Mouse (Mus musculus) liver, embryonic 14.5 days (tissue): ENCODE data around the gene Ldhd.

Experiments
- CTCF ChIP-seq: IDR thresholded peaks from 2 replicates; pipeline ENCODE4 v1.5.1; 2016; ENCODE audit warnings: antibody characterized with exemption, low read depth, control low read depth
- EP300 ChIP-seq: IDR thresholded peaks from 2 replicates; pipeline ENCODE4 v1.6.1; 2016; ENCODE audit warnings: antibody characterized with exemption, low read depth

DNA sequence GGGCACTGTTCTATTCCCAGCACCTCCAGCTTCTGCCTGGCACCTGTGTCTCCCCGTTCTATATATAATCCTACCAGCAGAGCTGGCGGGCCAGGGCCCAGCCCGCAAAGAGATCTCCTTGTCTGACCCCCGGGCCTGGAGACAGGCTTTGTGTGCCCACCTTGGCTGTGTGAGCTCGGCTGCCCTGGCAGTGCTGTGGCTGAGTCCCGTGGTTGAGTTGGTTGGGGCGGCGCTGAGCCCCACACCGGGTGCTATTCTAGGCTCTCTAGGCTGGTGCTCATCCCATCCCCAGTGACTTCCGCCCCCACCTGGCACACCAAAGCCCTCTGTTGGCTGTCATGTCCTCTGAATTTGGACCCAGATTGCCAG is 5.3 kb downstream of the Ldhd start:
- no peak for TF ChIP-seq CTCF
- no peak for TF ChIP-seq EP300
